Mouse (Mus musculus) layer of hippocampus, adult 11-12 months (tissue): ENCODE measurements around the gene Zdhhc7.

Experiments
- DNase-seq: peaks from one replicate; pipeline ENCODE4 v3.0.0; 2022; ENCODE audit warnings: low spot score

Zdhhc7 gene

DNA sequence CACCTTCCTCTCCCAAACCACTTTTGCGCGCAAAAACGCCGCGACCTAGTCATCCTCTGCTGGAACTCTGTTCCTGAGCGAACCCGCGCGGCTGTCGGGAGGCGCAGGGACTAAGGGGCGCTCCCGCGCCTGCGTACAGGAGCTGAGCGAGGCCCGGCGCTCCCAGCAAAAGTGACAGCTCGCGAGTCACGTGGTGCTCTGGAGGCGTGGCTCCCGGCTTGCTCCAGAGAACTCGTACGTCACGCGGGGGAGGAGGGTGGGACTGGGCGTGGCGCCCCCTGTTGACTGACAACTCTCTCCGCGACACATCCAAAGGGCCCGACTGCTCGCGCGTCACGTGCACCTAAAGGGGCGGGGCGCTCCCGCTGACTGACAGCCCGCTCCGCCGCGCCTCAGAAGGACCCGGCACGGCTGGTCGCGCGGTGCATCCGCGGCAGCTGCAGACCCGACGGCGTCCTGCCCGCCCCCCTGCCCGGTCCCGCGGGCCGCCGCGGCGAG, 12.5 kb upstream of the Zdhhc7 start, which contains the start of gene 6430548M08Rik:
Gene 6430548M08Rik (plus strand): TSS at position 395 of the 498 bp plus-strand sequence.
- peak; percentile 100 for DNase-seq

DNA sequence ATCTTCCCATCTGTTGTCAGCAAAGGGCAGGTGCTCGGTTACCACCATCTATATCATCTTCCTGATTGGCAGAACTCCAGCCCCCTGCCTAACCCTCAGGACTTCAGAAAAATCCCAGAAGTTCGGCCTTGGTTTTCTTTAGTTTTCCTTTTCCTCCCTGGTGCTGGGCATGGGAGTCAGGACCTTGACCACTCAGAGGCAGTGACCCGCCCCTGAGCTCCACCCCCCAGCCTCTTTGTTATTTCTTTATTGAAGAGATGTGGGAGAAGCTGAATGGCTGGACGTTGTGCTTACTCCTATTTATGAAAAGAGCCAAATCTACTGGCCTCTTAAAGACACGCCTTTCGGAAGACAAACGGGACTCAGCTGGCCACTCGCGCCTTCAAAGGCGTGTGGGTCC, 12.0 kb upstream of the Zdhhc7 start:
- DNase-seq: peak; percentile 39

DNA sequence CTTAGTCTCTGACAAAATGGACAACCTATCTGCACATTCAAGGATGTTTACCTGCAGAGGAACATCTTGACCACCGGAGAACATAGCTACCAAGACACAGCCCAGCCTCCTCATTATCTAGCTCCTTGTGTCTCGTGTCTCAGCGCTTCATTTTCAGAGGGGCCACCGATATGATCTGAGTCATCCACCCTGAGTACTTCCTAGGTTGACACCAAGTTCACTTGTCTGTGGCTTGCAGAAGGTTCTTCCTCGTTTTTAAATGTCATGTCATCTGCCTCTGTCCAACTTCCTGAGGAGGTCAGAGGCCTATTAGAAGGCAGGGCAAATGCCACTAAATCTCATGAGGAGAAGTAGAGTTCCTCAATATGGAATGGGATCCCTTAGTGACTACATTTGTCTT, 11.3 kb upstream of the Zdhhc7 start:
- DNase-seq: no peak

DNA sequence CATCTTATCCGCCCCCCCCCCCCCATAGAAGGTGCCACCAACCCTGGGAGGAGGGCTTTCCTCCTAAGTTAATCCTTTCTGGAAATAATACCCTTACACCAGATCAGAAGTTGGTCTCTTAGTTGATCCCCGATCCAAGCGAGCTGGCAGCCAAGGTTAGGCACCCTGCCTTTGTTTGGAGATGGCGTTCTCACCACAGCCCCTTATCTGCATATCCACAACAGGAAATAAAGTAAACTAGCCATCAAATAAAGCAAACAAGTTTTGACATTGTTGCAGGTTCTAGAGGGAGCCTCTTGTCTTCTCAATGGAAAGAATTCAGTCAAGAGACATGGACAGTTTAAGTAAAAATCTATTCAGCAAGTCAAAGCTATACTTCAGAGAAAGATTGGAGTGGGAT, 10.1 kb upstream of the Zdhhc7 start:
- no peak for DNase-seq

DNA sequence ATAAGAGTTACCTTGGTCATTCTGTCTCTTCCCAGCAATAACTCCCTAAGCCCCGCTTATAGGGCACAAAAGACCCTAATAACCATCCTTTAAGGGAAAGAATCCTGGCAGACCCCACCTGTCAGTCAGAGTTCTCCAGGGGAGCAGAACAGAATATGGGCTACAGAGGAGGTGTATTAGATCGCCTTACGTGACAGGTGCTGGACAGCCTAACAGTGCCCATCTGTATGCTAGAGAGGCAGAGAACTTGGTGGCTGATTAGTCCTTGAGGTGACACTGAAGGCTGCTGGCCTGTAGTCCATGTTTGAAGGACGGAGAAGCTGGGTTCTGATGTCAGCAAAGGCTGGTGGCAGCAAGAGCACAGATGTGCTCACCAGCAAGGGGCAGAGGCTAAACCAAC, 9.7 kb upstream of the Zdhhc7 start:
- DNase-seq: no peak

DNA sequence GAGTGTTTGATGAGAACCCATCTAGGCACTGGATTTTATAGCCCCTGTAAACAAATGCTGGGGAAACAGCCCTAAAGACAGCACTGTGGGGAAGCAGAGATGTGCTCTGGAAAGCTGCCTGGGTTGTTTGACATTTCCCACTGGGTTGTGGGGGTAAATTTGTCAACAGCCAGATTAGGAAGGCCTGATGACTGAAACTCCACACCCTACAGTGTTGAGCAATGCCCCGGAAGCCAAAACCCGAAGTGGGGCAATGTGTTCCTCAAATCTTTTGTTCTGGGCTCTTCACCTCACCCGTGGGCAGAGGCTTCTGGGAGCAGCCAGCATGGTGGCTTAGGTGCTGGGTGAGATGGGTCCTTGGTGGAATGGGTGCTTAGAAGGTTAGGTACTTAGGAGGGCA, 7.9 kb upstream of the Zdhhc7 start:
- peak; percentile 41 for DNase-seq

DNA sequence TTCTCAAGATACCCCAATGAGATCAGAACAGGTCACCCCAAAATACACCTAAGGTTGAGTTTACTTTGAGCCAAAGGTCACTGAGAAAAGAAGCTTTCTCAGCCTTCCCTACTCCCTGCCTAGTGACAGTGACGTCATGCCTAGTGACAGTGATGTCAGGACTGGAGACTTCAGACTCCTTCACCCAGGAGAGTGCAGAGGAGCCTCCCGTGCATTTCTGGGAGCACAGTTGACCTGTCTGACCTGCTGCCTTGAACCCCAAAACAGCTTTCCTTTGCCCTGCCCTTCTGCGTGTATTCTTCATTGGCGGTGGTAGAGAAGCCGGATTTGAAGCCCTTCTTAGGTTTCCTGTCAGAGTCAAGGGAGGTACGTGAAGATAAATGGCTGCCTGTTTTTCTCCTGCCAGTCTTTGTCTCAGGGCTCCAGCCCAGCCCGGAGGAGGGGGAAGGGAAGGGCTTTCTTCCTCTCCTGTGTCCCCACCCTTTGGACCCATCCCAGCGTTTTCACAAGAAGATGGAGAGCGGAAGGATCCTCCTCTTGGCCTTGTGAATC, 3.5 kb upstream of the Zdhhc7 start:
- no peak for DNase-seq

DNA sequence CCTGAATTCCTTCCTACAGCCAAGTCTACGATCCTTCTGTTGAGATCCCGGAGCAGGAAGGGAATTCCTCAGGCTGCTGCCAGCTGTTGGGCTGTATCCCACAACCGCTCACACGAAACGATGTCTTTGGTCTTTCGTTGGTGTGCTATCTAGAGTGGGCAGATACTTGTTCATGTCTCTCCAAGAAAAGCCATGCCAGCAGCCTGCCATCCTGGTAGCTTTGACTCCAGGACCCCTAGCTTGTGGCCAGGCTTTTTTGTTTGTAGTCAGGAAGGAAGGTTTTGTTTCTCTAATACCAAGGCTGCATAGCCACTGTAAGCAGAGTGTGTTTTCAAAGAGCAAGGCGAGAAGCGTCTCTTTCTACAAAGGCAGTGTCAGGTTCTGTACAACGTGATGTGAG, 2.6 kb upstream of the Zdhhc7 start:
- no peak for DNase-seq

DNA sequence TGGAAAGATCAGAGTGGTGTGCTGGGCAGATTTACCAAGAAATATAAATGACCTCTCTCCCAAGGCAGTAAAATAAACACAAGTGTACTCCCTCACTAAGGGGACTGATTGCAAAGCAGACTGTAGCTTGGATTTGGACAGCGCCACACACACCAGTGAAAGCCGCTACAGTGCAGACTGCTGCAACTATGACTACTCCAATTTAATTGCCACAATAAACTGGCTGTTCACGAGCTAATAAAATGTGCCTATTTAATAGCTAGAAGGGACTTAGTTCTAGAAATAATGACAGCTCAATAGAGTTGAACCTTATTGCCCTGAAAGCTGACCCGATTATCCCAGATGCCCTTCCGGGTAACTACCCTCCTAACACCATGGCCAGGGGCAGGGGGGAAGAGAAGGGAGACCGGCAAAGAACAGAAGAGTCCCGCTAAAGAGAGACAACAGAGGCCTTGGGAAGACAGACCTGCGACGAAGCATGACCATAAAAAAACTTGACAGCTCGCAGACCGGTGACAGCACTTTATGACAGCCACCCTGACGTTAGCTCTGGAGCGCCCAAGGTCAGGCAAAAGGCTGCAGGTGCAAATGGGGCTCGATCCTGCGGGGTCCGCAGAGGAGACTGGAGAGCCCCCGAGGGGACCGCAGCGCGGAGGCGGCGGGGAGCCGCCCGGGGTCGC, 754 bp downstream of the Zdhhc7 start:
- DNase-seq: no peak

DNA sequence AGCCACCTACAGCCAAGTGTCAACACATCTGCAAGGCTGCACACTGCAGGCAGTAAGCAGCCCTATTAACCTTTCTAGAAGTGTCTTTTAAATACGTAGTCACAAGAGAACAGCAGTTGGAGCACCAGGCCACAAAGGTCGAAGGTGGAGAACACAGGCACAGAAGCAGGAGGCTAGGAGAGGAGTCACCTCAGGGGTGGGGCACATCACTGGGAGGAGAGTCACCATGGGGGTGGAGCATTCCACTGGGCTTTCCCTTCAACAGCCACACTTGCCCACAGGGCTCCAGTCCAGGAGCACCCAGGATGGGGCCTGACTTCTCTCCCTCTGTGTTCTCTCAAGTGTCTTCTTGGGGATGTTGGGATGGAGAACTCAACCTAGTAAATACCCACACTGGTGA, 4.8 kb downstream of the Zdhhc7 start:
- no peak for DNase-seq

DNA sequence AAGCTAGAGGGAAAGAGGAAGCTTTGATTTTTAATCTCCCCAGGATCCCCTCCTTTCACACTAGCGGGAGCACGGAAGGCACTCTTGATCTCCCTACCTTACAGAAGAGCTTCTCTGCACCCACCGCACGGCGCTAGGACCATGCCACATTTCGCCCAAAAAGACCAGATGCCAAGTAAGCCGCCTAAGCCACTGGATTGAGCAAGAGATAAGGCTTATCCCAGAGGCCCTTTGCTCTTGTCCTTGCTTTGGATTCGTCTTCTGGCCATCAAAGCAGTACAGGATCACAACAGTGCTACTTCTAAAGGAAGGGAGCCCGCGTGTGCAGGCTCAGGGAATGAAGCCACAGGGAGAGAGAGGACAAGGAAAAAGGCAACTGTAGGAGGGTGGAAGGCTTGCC, 6.5 kb downstream of the Zdhhc7 start:
- no peak for DNase-seq

DNA sequence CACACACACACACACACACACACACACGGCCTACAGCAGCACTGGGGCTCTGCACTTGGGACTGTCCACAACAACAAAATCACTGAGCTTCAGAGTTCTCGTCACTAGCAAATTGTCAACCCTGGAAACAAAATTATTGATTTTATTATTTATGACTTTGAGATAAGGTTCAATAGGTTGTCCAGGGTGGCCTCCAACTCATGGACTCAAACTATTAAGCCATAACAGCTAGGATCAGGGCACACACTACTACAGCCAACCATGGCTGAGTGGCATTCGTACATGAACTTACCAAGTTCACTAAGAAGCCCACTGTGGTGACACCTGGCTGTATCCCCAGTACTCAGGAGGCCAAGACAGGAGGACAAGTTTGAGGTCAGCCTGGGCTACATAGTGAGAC, 8.2 kb downstream of the Zdhhc7 start:
- DNase-seq: no peak

DNA sequence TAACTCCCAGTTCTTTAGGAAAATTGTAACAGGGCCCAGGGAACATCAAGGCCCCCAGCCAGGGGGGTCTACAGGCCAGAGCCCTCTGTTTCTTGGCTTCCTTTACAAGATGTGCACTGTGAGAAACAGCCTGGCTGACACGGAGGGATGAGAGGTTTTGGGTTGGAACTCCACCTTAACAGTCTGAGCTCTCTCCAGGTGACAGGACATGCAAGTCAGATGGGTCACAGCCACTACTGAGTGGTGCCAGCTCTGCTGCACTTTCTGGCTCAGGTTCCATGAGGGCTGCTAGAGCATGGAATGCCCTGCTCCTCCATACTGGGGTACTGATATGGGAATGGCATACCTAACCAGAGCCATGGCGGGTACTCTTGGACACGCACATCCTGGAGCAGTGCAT, 10.2 kb downstream of the Zdhhc7 start:
- no peak for DNase-seq

DNA sequence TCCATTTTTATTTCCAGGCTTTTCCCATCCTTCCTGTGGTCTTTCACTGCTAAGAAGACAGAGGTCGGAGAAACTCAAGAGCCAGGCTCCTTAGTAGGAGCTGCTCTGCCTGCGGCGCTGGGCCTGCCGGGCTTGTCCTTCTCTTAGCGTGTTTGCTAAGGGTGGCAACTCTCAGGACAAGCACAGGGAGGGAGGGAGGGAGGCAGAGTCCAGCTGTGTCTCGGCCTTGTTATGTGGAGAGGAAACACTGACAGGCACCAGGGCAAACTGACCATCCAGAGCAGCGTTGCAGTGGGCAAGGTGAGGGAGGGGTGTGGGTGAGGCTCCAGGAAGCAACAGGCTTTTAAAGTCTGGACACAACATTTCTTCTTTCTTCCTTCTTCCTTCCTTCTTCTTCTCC, 11.8 kb downstream of the Zdhhc7 start:
- DNase-seq: no peak

DNA sequence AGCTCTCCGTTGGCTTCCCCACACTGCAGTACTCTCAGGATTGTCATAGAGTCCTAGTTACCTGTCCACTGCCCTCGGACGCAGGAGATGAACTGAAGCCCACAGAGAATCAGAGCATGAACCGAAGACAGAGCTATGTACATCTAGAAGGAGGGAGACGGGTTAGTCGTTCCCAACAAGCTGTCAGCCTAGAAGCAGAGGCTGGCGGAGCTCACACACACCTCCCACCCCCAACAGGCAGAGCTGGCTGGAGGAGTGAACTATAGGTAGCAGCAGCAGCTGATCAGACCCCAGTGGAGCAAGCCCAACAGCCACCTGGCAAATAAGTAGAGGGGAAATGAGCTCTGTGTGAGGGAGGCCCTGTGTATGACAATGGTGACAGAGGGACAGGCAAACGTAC, 16.5 kb downstream of the Zdhhc7 start:
- no peak for DNase-seq

DNA sequence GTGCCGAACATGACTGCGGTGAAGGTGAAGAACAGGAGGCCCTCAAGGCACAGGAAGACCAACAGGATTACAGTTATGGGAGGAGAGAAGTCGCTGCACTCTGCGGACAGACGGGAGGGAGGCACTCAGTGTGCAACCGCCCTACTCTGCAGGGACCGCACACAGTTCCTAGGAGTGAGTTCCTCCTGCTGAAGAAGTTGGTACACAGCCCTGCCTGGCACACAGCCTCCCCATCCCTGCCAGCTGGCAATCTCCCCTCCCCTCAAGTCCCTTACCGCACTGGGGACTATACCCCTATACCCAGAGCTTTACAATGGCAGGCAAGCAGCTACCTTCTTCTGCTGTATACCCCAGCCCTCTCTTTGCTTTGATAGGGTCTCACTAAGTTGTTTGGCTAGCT, 18.0 kb downstream of the Zdhhc7 start:
- DNase-seq: no peak

DNA sequence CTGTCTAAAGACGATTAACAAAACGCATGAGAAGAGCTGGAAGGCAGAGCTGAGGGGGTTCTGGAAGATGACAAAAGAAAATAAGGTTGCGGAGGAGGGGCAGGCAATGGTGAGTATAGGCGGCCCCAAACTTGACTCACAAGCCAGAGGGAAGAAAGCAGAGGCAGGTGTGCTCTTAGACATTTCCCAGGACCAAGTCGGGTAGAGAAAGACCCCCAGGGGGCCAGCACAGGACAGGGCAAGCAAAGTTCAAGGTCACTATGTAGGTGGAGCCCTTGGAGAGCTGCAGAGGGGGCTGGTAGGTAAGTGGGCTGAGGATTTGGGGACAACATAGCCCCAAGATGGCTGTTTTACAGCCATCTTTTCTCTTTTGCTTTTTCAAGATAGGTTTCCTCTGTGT, 21.9 kb downstream of the Zdhhc7 start:
- no peak for DNase-seq

DNA sequence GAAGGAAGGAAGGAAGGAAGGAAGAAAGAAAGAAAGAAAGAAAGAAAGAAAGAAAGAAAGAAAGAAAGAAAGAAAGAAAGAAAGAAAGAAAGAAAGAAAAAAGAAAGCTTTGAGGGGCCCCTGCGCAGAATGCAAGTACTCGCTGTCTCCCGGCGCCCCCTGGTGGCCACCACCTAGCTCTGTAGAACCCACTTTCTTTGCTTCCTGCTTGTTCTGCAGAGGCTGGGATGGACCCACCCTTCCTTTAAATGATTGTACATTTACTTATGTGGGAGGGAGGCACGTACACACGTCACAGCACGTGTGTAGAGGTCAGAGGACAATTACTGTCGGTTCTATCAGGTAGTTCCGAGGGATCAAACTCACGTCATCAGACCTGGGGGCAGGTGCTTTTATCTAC, 23.2 kb downstream of the Zdhhc7 start:
- DNase-seq: peak; percentile 70

DNA sequence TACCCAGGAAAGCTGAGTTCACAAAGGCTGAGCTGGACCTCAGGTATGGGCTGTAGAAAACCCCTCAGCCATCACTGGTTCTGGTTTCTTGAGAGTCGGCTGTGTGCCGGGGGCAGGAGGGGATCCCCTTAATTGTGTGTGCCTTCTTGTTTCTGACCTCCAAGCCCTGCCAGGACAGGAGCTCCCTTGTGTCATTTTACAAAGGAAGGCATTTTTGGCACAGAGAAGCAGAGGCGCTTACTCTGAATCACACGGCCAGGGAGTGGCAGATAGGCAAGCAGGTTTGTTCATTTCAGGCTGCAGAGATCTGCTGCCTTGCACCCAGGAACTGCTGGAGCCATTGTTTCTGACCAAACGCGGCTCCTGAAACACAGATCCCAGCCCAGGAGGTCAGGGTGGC, 25.9 kb downstream of the Zdhhc7 start:
- no peak for DNase-seq

DNA sequence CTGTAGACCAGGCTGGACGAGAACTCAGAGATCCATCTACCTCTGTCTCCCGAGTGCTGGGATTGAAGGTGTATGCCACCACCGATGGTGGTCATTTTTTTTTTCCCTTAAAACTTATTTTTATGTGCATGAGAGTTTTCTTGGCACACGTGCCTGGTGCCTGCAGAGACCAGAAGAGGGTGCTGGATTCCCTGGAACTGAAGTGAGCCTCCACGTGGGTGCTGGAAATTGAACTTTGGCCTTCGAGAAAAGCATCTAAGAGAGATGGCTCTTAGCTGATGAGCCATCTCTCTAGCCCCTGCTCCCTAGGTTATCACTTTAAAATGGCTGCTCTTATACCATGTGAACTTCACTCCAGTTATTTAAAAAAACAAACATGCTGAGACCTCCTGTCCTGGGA, 26.8 kb downstream of the Zdhhc7 start:
- no peak for DNase-seq

DNA sequence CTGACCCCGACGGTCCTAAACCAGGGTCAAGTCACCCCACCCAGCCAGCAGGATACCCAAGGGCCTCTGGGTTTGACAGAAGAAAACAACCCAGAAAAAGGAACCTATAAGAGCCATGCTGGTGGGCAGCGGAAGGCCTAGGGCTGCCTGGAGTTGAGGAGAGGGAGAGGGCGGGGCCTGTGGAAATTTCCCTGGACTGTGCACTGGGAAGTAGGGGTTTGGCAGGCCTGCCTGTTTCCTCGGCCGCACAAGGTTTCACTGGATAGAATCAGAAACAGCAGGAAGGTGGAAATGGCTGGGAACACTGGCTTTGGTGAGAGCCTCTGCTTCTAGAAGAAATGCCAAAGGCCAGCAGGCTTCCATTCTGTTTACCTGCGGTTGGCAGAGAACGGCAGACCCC, 28.5 kb downstream of the Zdhhc7 start:
- no peak for DNase-seq

DNA sequence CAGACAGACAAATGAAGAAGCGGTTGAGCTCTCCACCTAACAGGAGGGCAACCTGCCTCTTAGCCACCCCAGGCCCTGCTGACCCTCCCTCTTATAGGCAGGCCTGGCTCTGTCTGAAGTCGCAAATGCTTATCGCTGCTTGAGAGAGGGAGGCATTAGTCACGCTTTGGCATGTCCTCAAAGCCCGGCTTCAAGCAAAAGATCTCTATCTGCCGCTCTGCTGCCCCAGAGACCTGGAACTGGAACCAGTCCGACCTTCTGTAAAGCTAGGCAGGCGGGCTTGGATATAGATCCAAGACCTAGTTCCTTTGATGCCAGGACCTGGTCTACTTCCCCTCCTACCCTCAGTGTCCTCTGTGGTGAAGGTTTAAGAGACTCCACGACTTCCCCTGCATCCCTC, 29.0 kb downstream of the Zdhhc7 start:
- no peak for DNase-seq

DNA sequence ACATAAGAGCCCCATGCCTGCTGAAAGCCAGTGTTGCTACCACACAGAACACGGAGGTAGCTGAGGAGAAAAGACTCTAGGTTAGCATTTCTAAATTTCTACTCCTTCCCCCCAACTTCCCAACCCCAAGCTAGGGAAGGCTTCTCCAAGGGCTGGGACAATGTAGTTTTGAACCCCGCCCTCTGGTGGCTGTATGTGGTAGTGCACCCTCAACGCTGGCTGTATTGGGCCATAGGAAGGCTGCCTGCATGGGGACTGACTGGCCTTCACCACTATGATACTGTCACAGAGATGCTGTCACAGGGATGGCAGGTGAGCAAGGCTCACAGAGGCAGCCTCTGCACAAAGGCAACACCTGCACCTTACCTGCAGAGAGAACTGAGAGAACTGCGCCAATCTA, 29.6 kb downstream of the Zdhhc7 start:
- peak; percentile 90 for DNase-seq
